Mouse (Mus musculus): ENCODE results near the gene Pigm. TPM values are rescaled to one million over a fixed set of nuclear protein-coding genes. Genes with fewer than 3 reads are reported as not detected.

Pigm gene
- polyA plus RNA-seq, 1 experiment from 2014 or later, result 5.2 TPM

GRCm38 (mm10) chr1:172333512-172333911 lies 42.8 kb upstream of the Pigm start:
- Histone ChIP-seq H3K4me1 (ENCODE audit: control insufficient read depth, insufficient read depth, low read length) (peaks cover 10% of the 10 kb centered on the region), H3K4me2 (ENCODE audit: low read depth, low read length) (no peak overlapping the region)
- 23% methylated on average over 3 of the region's 3 CpGs for WGBS

GRCm38 (mm10) chr1:172335804-172336203 lies 40.5 kb upstream of the Pigm start:
- H3K9ac ChIP-seq (replicated peaks; ENCODE audit: low read depth, low read length), result no peak overlapping the region
- no peaks in the 10 kb centered on the region for H3K36me3 ChIP-seq (ENCODE audit: control insufficient read depth, insufficient read depth, low read length)
- H3K4me2 ChIP-seq (ENCODE audit: low read depth, low read length), result no peak overlapping the region
- no peaks in the 10 kb centered on the region for H3K9me3 ChIP-seq (ENCODE audit: control insufficient read depth, low read length)
- no peak overlapping the region for H3K4me3 ChIP-seq (ENCODE audit: low read depth, low read length)
- no peak overlapping the region for H3K27ac ChIP-seq (ENCODE audit: low read depth, low read length)
- no peak for ATAC-seq (ENCODE audit: low read depth)
- 80% methylated on average over 15 of the region's 15 CpGs for WGBS
- H3K4me1 ChIP-seq (ENCODE audit: control insufficient read depth, insufficient read depth, low read length), result no peaks in the 10 kb centered on the region
- no peaks in the 10 kb centered on the region for H3K27me3 ChIP-seq (ENCODE audit: control insufficient read depth, insufficient read depth, low read length)

More at GRCm38 (mm10) chr1:172333512-172333911, 42.8 kb upstream of the Pigm start:
- H3K36me3 ChIP-seq (ENCODE audit: control insufficient read depth, insufficient read depth, low read length), result no peaks in the 10 kb centered on the region
- no peak overlapping the region for H3K27ac ChIP-seq (ENCODE audit: low read depth, low read length)
- H3K4me3 ChIP-seq (ENCODE audit: low read depth, low read length), result no peak overlapping the region
- no peak overlapping the region for H3K9ac ChIP-seq (replicated peaks; ENCODE audit: low read depth, low read length)
- no peaks in the 10 kb centered on the region for H3K9me3 ChIP-seq (ENCODE audit: control insufficient read depth, low read length)
- ATAC-seq (ENCODE audit: low read depth), result no peak
- H3K27me3 ChIP-seq (ENCODE audit: control insufficient read depth, insufficient read depth, low read length), result no peaks in the 10 kb centered on the region

- Histone ChIP-seq H3K4me1 (ENCODE audit: control insufficient read depth, insufficient read depth, low read length) (peaks cover 3% of the 10 kb centered on the region; the same call in 1 of the 2 replicates), H3K27ac (ENCODE audit: low read depth, low read length) (no peak overlapping the region), H3K9me3 (ENCODE audit: control insufficient read depth, low read length) (no peaks in the 10 kb centered on the region), H3K27me3 (ENCODE audit: control insufficient read depth, insufficient read depth, low read length) (no peaks in the 10 kb centered on the region), H3K9ac (replicated peaks; ENCODE audit: low read depth, low read length) (no peak overlapping the region), H3K36me3 (ENCODE audit: control insufficient read depth, insufficient read depth, low read length) (no peaks in the 10 kb centered on the region), H3K4me2 (ENCODE audit: low read depth, low read length) (no peak overlapping the region), H3K4me3 (ENCODE audit: low read depth, low read length) (no peak overlapping the region)
- no peak for ATAC-seq (ENCODE audit: low read depth)
- 28% methylated on average over 2 of the region's 2 CpGs for WGBS
These were observed 38.7 kb upstream of the Pigm start for GRCm38 (mm10) chr1:172337411-172338185.

GRCm38 (mm10) chr1:172340729-172341321 lies 35.5 kb upstream of the Pigm start, which contains the start of gene Kcnj10:
TSS of gene Kcnj10 (plus strand) at chr1:172341210.
- H3K4me2 ChIP-seq (ENCODE audit: low read depth, low read length), result peak within 1 kb of the TSS; percentile 53
- no peaks in the 10 kb centered on the region for H3K9me3 ChIP-seq (ENCODE audit: control insufficient read depth, low read length)
- no peaks in the 10 kb centered on the region for H3K36me3 ChIP-seq (ENCODE audit: control insufficient read depth, insufficient read depth, low read length)
- peak within 1 kb of the TSS; percentile 35 for H3K27ac ChIP-seq (ENCODE audit: low read depth, low read length)
- peak; percentile 93 for ATAC-seq (ENCODE audit: low read depth)
- H3K27me3 ChIP-seq (ENCODE audit: control insufficient read depth, insufficient read depth, low read length), result no peaks in the 10 kb centered on the region
- H3K4me1 ChIP-seq (ENCODE audit: control insufficient read depth, insufficient read depth, low read length), result peaks cover 3% of the 10 kb centered on the region; the same call in 1 of the 2 replicates
- peak within 1 kb of the TSS; percentile 41 for H3K9ac ChIP-seq (replicated peaks; ENCODE audit: low read depth, low read length)
- 2% methylated on average over 37 of the region's 38 CpGs for WGBS
- peak within 1 kb of the TSS; percentile 32 for H3K4me3 ChIP-seq (ENCODE audit: low read depth, low read length)

- Histone ChIP-seq H3K4me3 (ENCODE audit: low read depth, low read length) (peak overlapping the region; percentile 32), H3K4me1 (ENCODE audit: control insufficient read depth, insufficient read depth, low read length) (peaks cover 3% of the 10 kb centered on the region; the same call in 1 of the 2 replicates), H3K27me3 (ENCODE audit: control insufficient read depth, insufficient read depth, low read length) (no peaks in the 10 kb centered on the region), H3K36me3 (ENCODE audit: control insufficient read depth, insufficient read depth, low read length) (no peaks in the 10 kb centered on the region), H3K4me2 (ENCODE audit: low read depth, low read length) (peak overlapping the region; percentile 53), H3K9ac (replicated peaks; ENCODE audit: low read depth, low read length) (peak overlapping the region; percentile 41), H3K27ac (ENCODE audit: low read depth, low read length) (peak overlapping the region; percentile 35), H3K9me3 (ENCODE audit: control insufficient read depth, low read length) (no peaks in the 10 kb centered on the region)
- no peak; the same call in 1 of the 2 replicates for ATAC-seq (ENCODE audit: low read depth)
- 12% methylated on average over 10 of the region's 10 CpGs for WGBS
These were observed 35.0 kb upstream of the Pigm start for GRCm38 (mm10) chr1:172341386-172341785.

DNA sequence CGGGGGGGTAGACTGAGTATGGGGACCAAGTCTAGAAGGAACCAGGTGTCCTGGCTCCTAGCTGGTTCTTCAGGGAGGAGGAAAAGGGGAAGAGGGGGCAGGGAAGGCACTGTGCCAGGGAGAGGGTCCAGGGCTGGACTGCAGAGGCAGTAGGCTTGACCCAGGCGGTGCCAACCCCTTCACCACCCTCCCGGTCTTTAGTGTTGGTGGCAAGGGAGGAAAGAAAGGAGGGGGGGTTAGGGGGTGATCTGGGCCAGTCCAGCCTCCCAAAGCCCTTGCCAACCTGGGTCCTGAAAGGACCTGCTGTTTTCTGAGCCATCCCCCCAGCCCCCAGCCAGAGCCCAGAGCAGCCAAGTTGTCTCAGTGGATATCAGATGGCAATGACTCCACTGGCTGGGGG lies 33.6 kb upstream of the Pigm start:
- Histone ChIP-seq H3K9ac (replicated peaks; ENCODE audit: low read depth, low read length) (no peak overlapping the region), H3K9me3 (ENCODE audit: control insufficient read depth, low read length) (no peaks in the 10 kb centered on the region), H3K36me3 (ENCODE audit: control insufficient read depth, insufficient read depth, low read length) (no peaks in the 10 kb centered on the region), H3K4me2 (ENCODE audit: low read depth, low read length) (peak overlapping the region; percentile 53; the same call in 1 of the 2 replicates), H3K27ac (ENCODE audit: low read depth, low read length) (no peak overlapping the region; the same call in 1 of the 2 replicates), H3K4me3 (ENCODE audit: low read depth, low read length) (peak overlapping the region; percentile 32), H3K4me1 (ENCODE audit: control insufficient read depth, insufficient read depth, low read length) (peaks cover 3% of the 10 kb centered on the region; the same call in 1 of the 2 replicates), H3K27me3 (ENCODE audit: control insufficient read depth, insufficient read depth, low read length) (no peaks in the 10 kb centered on the region)
- ATAC-seq (ENCODE audit: low read depth), result peak; percentile 71
- 89% methylated on average over 3 of the region's 3 CpGs for WGBS

GRCm38 (mm10) chr1:172343914-172344313 lies 32.4 kb upstream of the Pigm start:
- H3K4me1 ChIP-seq (ENCODE audit: control insufficient read depth, insufficient read depth, low read length), result peaks cover 3% of the 10 kb centered on the region; the same call in 1 of the 2 replicates
- H3K27ac ChIP-seq (ENCODE audit: low read depth, low read length), result no peak overlapping the region
- H3K4me3 ChIP-seq (ENCODE audit: low read depth, low read length), result no peak overlapping the region
- H3K9me3 ChIP-seq (ENCODE audit: control insufficient read depth, low read length), result no peaks in the 10 kb centered on the region
- no peaks in the 10 kb centered on the region for H3K27me3 ChIP-seq (ENCODE audit: control insufficient read depth, insufficient read depth, low read length)
- 50% methylated on average over 3 of the region's 3 CpGs for WGBS
- H3K9ac ChIP-seq (replicated peaks; ENCODE audit: low read depth, low read length), result no peak overlapping the region
- no peaks in the 10 kb centered on the region for H3K36me3 ChIP-seq (ENCODE audit: control insufficient read depth, insufficient read depth, low read length)
- ATAC-seq (ENCODE audit: low read depth), result no peak
- H3K4me2 ChIP-seq (ENCODE audit: low read depth, low read length), result no peak overlapping the region; the same call in 1 of the 2 replicates

DNA sequence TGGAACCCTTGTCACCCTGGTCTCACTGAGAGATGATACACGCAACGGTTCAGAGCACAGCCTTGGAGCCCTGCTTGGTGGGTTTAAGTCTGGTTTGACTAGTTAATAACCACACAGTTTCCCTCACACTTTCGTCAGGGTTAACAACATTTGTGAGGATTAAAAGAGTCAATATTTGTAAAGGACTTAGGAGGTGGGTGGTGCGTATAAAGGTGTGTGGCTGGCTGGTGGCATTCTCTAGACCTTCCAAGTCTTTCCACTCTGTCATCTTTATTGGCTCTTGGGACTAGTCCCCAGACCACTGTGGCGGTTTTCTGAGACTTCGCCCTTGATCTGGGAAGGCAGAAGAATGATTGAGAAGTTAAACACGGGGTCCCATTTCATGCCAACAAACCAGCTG lies 31.5 kb upstream of the Pigm start:
- Histone ChIP-seq H3K9ac (replicated peaks; ENCODE audit: low read depth, low read length) (no peak overlapping the region), H3K9me3 (ENCODE audit: control insufficient read depth, low read length) (no peaks in the 10 kb centered on the region), H3K4me3 (ENCODE audit: low read depth, low read length) (no peak overlapping the region), H3K36me3 (ENCODE audit: control insufficient read depth, insufficient read depth, low read length) (no peaks in the 10 kb centered on the region), H3K4me2 (ENCODE audit: low read depth, low read length) (no peak overlapping the region), H3K27me3 (ENCODE audit: control insufficient read depth, insufficient read depth, low read length) (no peaks in the 10 kb centered on the region), H3K27ac (ENCODE audit: low read depth, low read length) (no peak overlapping the region), H3K4me1 (ENCODE audit: control insufficient read depth, insufficient read depth, low read length) (peaks cover 3% of the 10 kb centered on the region; the same call in 1 of the 2 replicates)
- no peak for ATAC-seq (ENCODE audit: low read depth)
- WGBS, result 89% methylated on average over 7 of the region's 7 CpGs

DNA sequence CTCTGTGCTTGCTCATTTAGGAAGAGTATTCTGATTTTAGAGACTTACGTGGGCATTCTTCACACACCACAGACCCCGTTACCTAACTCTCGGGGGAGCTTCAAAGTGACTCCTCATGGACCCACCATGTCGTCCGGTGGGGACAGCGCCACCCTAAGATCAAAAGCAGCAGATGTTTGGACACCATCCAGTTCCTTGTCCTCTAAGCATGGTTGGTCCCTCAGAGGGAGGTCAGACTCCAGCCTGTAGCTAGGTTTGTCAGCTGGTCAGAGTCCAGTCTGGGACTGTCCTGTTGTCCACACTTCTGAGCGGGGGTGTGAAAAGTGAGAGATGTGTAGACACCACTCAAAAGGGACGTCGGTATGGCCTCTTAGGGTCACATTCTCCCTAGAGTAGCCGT lies 29.6 kb upstream of the Pigm start:
- no peak overlapping the region for H3K4me3 ChIP-seq (ENCODE audit: low read depth, low read length)
- H3K9me3 ChIP-seq (ENCODE audit: control insufficient read depth, low read length), result no peaks in the 10 kb centered on the region
- no peaks in the 10 kb centered on the region for H3K36me3 ChIP-seq (ENCODE audit: control insufficient read depth, insufficient read depth, low read length)
- no peak overlapping the region for H3K27ac ChIP-seq (ENCODE audit: low read depth, low read length)
- peaks cover 5% of the 10 kb centered on the region for H3K4me1 ChIP-seq (ENCODE audit: control insufficient read depth, insufficient read depth, low read length)
- ATAC-seq (ENCODE audit: low read depth), result no peak
- no peak overlapping the region for H3K4me2 ChIP-seq (ENCODE audit: low read depth, low read length)
- H3K9ac ChIP-seq (replicated peaks; ENCODE audit: low read depth, low read length), result no peak overlapping the region
- H3K27me3 ChIP-seq (ENCODE audit: control insufficient read depth, insufficient read depth, low read length), result no peaks in the 10 kb centered on the region
- 83% methylated on average over 10 of the region's 10 CpGs for WGBS
